Mouse (Mus musculus) small intestine, adult 2 months (tissue): ENCODE measurements around the gene Cdh12. TPM values are rescaled to one million over a fixed set of nuclear protein-coding genes. Genes with fewer than 3 reads are reported as not detected.
"Not testable (repeated sequence)": the region's sequence is repeated elsewhere in the genome, so short reads cannot be mapped to it uniquely, and the experiment has no call there.

Experiments
- H3K27ac ChIP-seq: fragments of 200-500 bp; 2 replicates; pipeline ENCODE4 v1.5.1; 2012; ENCODE audit warnings: low read depth, low read length, control low read depth, inconsistent platforms; ENCODE audit not compliant: insufficient read depth
- H3K27me3 ChIP-seq: fragments of 200-500 bp; 2 replicates; pipeline ENCODE4 v1.6.1; 2012; ENCODE audit warnings: mild to moderate bottlenecking, moderate library complexity, low read length, inconsistent platforms; ENCODE audit not compliant: control insufficient read depth, insufficient read depth
- H3K36me3 ChIP-seq: fragments of 200-500 bp; 2 replicates; pipeline ENCODE4 v1.6.1; 2012; ENCODE audit warnings: mild to moderate bottlenecking, low read length, control low read depth, inconsistent platforms; ENCODE audit not compliant: control insufficient read depth, insufficient read depth
- H3K4me1 ChIP-seq: fragments of 200-500 bp; 2 replicates; pipeline ENCODE4 v1.6.1; 2012; ENCODE audit warnings: low read length, inconsistent platforms, mixed read lengths; ENCODE audit not compliant: control insufficient read depth, insufficient read depth, insufficient read length
- H3K4me3 ChIP-seq: fragments of 200-500 bp; 2 replicates; pipeline ENCODE4 v1.5.1; 2012; ENCODE audit warnings: low read depth, mild to moderate bottlenecking, control low read depth, inconsistent platforms, low read length, moderate library complexity
- CTCF ChIP-seq: fragments of 200-500 bp; IDR thresholded peaks from 2 replicates; pipeline ENCODE4 v1.5.1; 2012; ENCODE audit warnings: low read depth, mild to moderate bottlenecking, control low read depth, inconsistent platforms, low read length, moderate library complexity, mixed read lengths; ENCODE audit not compliant: insufficient replicate concordance, insufficient read length; ENCODE audit errors: extremely low read depth
- POLR2A ChIP-seq: fragments of 200-500 bp; IDR thresholded peaks from 2 replicates; pipeline ENCODE4 v1.6.1; 2012; ENCODE audit warnings: low read depth, mild to moderate bottlenecking, control low read depth, inconsistent platforms, low read length, moderate library complexity
- WGBS: fragments of 180-500 bp; shearing (Covaris S2); methylation state at CpG from one replicate; pipeline ENCODE4 v1.1.7; 2018; 5-methylcytosine and 5-hydroxymethylcytosine counted together
- polyA plus RNA-seq: library from polyadenylated mRNA; depleted of rRNA; stranded (reverse); fragments of >200 nt; gene quantifications from 2 replicates; pipeline ENCODE4 v1.2.3, GENCODE M21; 2012

The Cdh12 gene
- polyA plus RNA-seq, 1 experiment = not detected

DNA sequence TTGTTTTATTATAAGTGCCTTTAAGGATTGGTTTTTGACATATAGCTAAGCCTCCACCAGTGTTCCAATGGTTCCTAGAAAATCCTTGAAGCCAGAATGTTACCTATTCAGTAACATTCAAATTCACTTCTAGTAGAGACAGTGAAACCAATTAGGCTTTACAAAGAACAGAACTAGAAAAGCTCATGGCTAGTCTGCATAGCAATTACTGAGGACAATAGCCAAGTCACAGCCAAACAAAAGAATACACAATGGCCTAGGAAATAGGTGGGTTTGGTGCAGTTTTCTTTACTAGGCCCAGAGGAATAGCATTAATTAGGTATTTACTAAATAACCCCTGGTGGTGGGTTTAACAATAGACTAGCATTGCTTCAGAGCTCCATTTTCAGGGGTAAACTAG is 917.3 kb downstream of the Cdh12 start:
- no peak for TF ChIP-seq POLR2A
- no peak for TF ChIP-seq CTCF

DNA sequence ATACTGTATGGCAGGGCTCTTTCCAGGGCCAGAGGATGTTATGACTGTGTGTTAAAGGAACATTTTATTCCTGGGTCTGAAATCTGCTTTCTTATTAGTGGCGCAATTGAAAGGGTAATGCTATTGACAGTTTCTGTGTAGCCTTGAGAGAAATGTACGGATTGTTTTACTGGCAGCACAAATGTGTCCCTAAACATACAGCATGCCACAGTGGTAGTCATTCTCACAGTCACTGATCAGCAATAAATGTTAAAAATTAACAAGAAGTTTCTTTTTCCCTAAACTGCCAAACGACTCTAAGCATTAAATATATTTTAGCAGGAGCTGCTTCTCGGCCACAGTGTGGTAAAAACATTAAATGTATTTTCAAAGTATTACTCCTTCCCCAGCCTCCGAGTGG is 926.4 kb downstream of the Cdh12 start:
- no peak for TF ChIP-seq CTCF
- no peak for TF ChIP-seq POLR2A
- H3K27me3 ChIP-seq = no peaks in the 10 kb centered on the region
- no peaks in the 10 kb centered on the region for H3K36me3 ChIP-seq
- no peak overlapping the region for H3K27ac ChIP-seq
- no peaks in the 10 kb centered on the region for H3K4me1 ChIP-seq
- H3K4me3 ChIP-seq = no peak overlapping the region
- 28% methylated on average over 5 of the region's 5 CpGs for WGBS

More for the DNA sequence above, 917.3 kb downstream of the Cdh12 start:
- Histone ChIP-seq H3K4me3 (no peak overlapping the region), H3K4me1 (no peaks in the 10 kb centered on the region), H3K27ac (no peak overlapping the region), H3K36me3 (no peaks in the 10 kb centered on the region), H3K27me3 (no peaks in the 10 kb centered on the region)

- no peak overlapping the region for H3K27ac ChIP-seq
- TF ChIP-seq POLR2A (no peak), CTCF (no peak)
- 40% methylated on average over 3 of the region's 3 CpGs for WGBS
- H3K27me3 ChIP-seq = no peaks in the 10 kb centered on the region
- H3K4me1 ChIP-seq = no peaks in the 10 kb centered on the region
- no peak overlapping the region for H3K4me3 ChIP-seq
- H3K36me3 ChIP-seq = no peaks in the 10 kb centered on the region
Observed at GRCm38 (mm10) chr15:21375871-21376270, 926.8 kb downstream of the Cdh12 start.

DNA sequence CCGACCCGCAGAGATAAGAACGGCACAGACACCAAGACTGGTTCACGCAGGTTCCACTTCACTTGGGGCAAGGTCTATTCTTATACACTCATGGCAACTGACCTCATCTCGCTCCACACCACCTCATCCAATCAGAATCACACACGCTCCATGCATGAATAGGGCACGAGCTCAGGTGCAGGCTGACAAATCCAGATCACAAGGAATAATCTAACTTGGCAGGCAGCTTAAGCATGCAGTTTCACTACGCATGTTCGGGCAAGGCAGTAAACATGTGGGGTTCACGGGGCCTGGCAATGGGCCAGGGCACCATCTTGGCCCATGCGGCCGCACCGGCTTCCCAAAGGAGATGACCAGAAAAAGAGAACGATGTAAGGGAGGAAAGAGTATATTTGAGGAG is 942.4 kb downstream of the Cdh12 start:
- H3K27me3 ChIP-seq, H3K27ac ChIP-seq, H3K4me3 ChIP-seq, H3K36me3 ChIP-seq, H3K4me1 ChIP-seq: not testable (repeated sequence)
- WGBS = 86% methylated on average over 14 of the region's 14 CpGs

GRCm38 (mm10) chr15:21393080-21393479 is 944.0 kb downstream of the Cdh12 start:
- Histone ChIP-seq H3K27ac (no peak overlapping the region), H3K4me3 (no peak overlapping the region), H3K4me1 (no peaks in the 10 kb centered on the region), H3K27me3 (no peaks in the 10 kb centered on the region), H3K36me3 (no peaks in the 10 kb centered on the region)
- no peak for TF ChIP-seq POLR2A
- TF ChIP-seq CTCF = no peak
- 79% methylated on average over 3 of the region's 3 CpGs for WGBS

DNA sequence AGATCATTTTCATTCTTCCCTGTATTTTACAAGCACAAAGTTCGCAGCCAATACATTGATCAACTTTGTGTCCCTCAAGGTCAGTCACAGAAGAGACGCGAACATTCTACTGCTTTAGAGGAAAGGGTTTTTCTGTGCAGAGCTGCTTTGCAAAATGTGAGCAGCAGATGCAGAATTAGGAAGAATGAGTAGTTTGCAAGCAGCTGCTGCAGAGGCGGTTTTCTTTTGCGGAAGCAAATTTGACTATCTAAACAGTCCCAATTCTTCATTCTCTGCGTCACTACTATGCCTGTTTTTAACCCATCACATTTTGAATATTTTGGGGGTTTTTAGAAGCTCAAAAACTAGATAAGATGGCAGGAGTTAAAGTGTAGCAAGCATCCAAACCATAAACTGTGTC is 956.1 kb downstream of the Cdh12 start:
- TF ChIP-seq CTCF = no peak
- TF ChIP-seq POLR2A = no peak
- Histone ChIP-seq H3K27ac (no peak overlapping the region), H3K4me1 (no peaks in the 10 kb centered on the region), H3K36me3 (no peaks in the 10 kb centered on the region), H3K27me3 (no peaks in the 10 kb centered on the region; the same call in 1 of the 2 replicates), H3K4me3 (no peak overlapping the region)
- 61% methylated on average over 6 of the region's 6 CpGs for WGBS

- 61% methylated on average over 2 of the region's 2 CpGs for WGBS
- no peaks in the 10 kb centered on the region for H3K36me3 ChIP-seq
- H3K4me1 ChIP-seq = no peaks in the 10 kb centered on the region
- TF ChIP-seq POLR2A = no peak
- TF ChIP-seq CTCF = no peak
- H3K4me3 ChIP-seq = no peak overlapping the region
- no peaks in the 10 kb centered on the region; the same call in 1 of the 2 replicates for H3K27me3 ChIP-seq
- H3K27ac ChIP-seq = no peak overlapping the region
Observed at GRCm38 (mm10) chr15:21407324-21408044, 958.4 kb downstream of the Cdh12 start.
